Mouse (Mus musculus): ENCODE data around the gene Iqschfp.

- TF ChIP-seq POLR2A (IDR thresholded peaks at IDR 0.05; ENCODE audit: borderline replicate concordance, extremely low read depth, insufficient read depth, insufficient read length, poor library complexity, severe bottlenecking): no peak
- TF ChIP-seq CTCF (IDR thresholded peaks at IDR 0.05; ENCODE audit: borderline replicate concordance, extremely low read depth, insufficient read depth, insufficient read length): no peak
Measured at GRCm38 (mm10) chr3:67892026-67892705, at the start of gene Iqschfp, which contains the start of gene Iqcj.

Measured in brain, embryonic 14.5 days (tissue).